Mouse (Mus musculus): ENCODE measurements around the gene Zranb3.

- TF ChIP-seq EP300 (optimal IDR thresholded peaks at IDR 0.05): no peak
- no peak for TF ChIP-seq CTCF (IDR thresholded peaks at IDR 0.05; ENCODE audit: low read depth)
These were observed 8.2 kb downstream of the Zranb3 start for GRCm38 (mm10) chr1:128094686-128095085.
